Mouse (Mus musculus) hindbrain, postnatal 0 days (tissue): ENCODE data around the gene Ccl3. TPM values are rescaled to one million over a fixed set of nuclear protein-coding genes. Genes with fewer than 3 reads are reported as not detected.

Experiments used
- ATAC-seq: fragments of 200-750 bp; cut with Nextera tagmentation; 2 replicates; pipeline ENCODE4 v1.8.0; 2017; ENCODE audit warnings: mild to moderate bottlenecking, moderate TSS enrichment, moderate library complexity
- DNase-seq: peaks from one replicate; pipeline ENCODE4 v3.0.0-alpha.2; 2015; ENCODE audit warnings: low spot score
- H3K27ac ChIP-seq: fragments of 300-500 bp; sonication (generic); 2 replicates; pipeline ENCODE4 v1.5.1; 2014; ENCODE audit warnings: mild to moderate bottlenecking
- H3K27me3 ChIP-seq: fragments of 300-500 bp; sonication (generic); 2 replicates; pipeline ENCODE4 v1.6.1; 2014; ENCODE audit warnings: low read length, mixed read lengths; ENCODE audit not compliant: insufficient read depth
- H3K36me3 ChIP-seq: fragments of 300-500 bp; sonication (generic); 2 replicates; pipeline ENCODE4 v1.6.1; 2014; ENCODE audit warnings: low read length, mixed read lengths; ENCODE audit not compliant: insufficient read depth
- H3K4me1 ChIP-seq: fragments of 300-500 bp; sonication (generic); 2 replicates; pipeline ENCODE4 v1.6.1; 2014; ENCODE audit warnings: antibody characterized with exemption, low read length, mixed read lengths; ENCODE audit not compliant: insufficient read depth
- H3K4me2 ChIP-seq: fragments of 300-500 bp; sonication (generic); 2 replicates; pipeline ENCODE4 v1.6.1; 2014; ENCODE audit warnings: low read depth, mild to moderate bottlenecking, low read length, moderate library complexity, mixed read lengths
- H3K4me3 ChIP-seq: fragments of 300-500 bp; sonication (generic); 2 replicates; pipeline ENCODE4 v1.5.1; 2014; ENCODE audit warnings: low read length
- H3K9ac ChIP-seq: fragments of 300-500 bp; sonication (generic); replicated peaks from 2 replicates; pipeline ENCODE4 v1.6.1; 2014; ENCODE audit warnings: mild to moderate bottlenecking, low read length, moderate library complexity, mixed read lengths
- H3K9me3 ChIP-seq: fragments of 300-500 bp; sonication (generic); 2 replicates; pipeline ENCODE4 v1.6.1; 2016; ENCODE audit warnings: low read length, mixed read lengths
- CTCF ChIP-seq: IDR thresholded peaks from 2 replicates; pipeline ENCODE4 v1.5.1; 2016; ENCODE audit warnings: antibody characterized with exemption, control low read depth, low read depth
- WGBS: fragments of 180-500 bp; shearing (Covaris S2); extraction: QIAGEN DNeasy Blood & Tissue Kit; methylation state at CpG from one replicate; pipeline ENCODE4 v1.1.7; 2014; 5-methylcytosine and 5-hydroxymethylcytosine counted together
- polyA plus RNA-seq: library from polyadenylated mRNA; unstranded; fragments of >200 nt; fragmentation: Nextera tagmentation; extraction: Ambion mirVana; gene quantifications from 2 replicates; pipeline ENCODE4 v1.2.1, GENCODE M21; 2015
- total RNA-seq: library from RNA; depleted of rRNA; stranded (reverse); fragments of >200 nt; gene quantifications from 2 replicates; pipeline ENCODE4 v1.2.3, GENCODE M21; 2014; rRNA removed

Ccl3 gene
- 2.8 TPM in 1 of 2 replicates, not detected in the other for total RNA-seq
- polyA plus RNA-seq: 1.4 TPM in 2 replicates

- Histone ChIP-seq H3K9ac (no peak within 1 kb of the TSS), H3K4me2 (no peak within 1 kb of the TSS), H3K4me1 (no peaks in the 10 kb centered on the region), H3K27ac (no peak within 1 kb of the TSS), H3K36me3 (no peaks in the 10 kb centered on the region), H3K4me3 (no peak within 1 kb of the TSS), H3K9me3 (no peaks in the 10 kb centered on the region), H3K27me3 (no peaks in the 10 kb centered on the region)
- no peak for TF ChIP-seq CTCF
- DNase-seq: no peak
- WGBS: 75% methylated on average over 8 of the region's 8 CpGs
- no peak for ATAC-seq
Observed at GRCm38 (mm10) chr11:83649305-83649841, at the start of gene Ccl3. Gene Ccl3 (minus strand): TSS chr11:83649355.

GRCm38 (mm10) chr11:83692008-83692407 is 42.9 kb upstream of the Ccl3 start:
- H3K27me3 ChIP-seq: no peaks in the 10 kb centered on the region
- WGBS: 69% methylated on average over 1 of the region's 1 CpGs
- no peaks in the 10 kb centered on the region for H3K36me3 ChIP-seq
- H3K4me3 ChIP-seq: no peak overlapping the region
- H3K9me3 ChIP-seq: no peaks in the 10 kb centered on the region
- no peak for TF ChIP-seq CTCF
- H3K27ac ChIP-seq: no peak overlapping the region
- no peak for DNase-seq
- H3K4me1 ChIP-seq: no peaks in the 10 kb centered on the region
- H3K4me2 ChIP-seq: no peak overlapping the region
- ATAC-seq: no peak
- no peak overlapping the region for H3K9ac ChIP-seq

- no peaks in the 10 kb centered on the region for H3K4me1 ChIP-seq
- DNase-seq (no peak), ATAC-seq (no peak)
- TF ChIP-seq CTCF: no peak
- H3K27ac ChIP-seq: no peak overlapping the region
- no peaks in the 10 kb centered on the region for H3K9me3 ChIP-seq
- no peak overlapping the region for H3K9ac ChIP-seq
- H3K36me3 ChIP-seq: no peaks in the 10 kb centered on the region
- WGBS: 80% methylated on average over 1 of the region's 1 CpGs
- no peak overlapping the region for H3K4me2 ChIP-seq
- no peaks in the 10 kb centered on the region for H3K27me3 ChIP-seq
- no peak overlapping the region for H3K4me3 ChIP-seq
Observed at GRCm38 (mm10) chr11:83689918-83690317, 40.8 kb upstream of the Ccl3 start.

- no peaks in the 10 kb centered on the region for H3K4me1 ChIP-seq
- TF ChIP-seq CTCF: no peak
- no peaks in the 10 kb centered on the region for H3K27me3 ChIP-seq
- 86% methylated on average over 1 of the region's 1 CpGs for WGBS
- no peak overlapping the region for H3K4me2 ChIP-seq
- DNase-seq (no peak), ATAC-seq (no peak)
- no peaks in the 10 kb centered on the region for H3K36me3 ChIP-seq
- H3K9me3 ChIP-seq: no peaks in the 10 kb centered on the region
- H3K9ac ChIP-seq: no peak overlapping the region
- H3K4me3 ChIP-seq: no peak overlapping the region
- no peak overlapping the region for H3K27ac ChIP-seq
Observed at GRCm38 (mm10) chr11:83675665-83676064, 26.5 kb upstream of the Ccl3 start.

- no peaks in the 10 kb centered on the region for H3K4me1 ChIP-seq
- no peak for TF ChIP-seq CTCF
Observed at GRCm38 (mm10) chr11:83671743-83672142, 22.6 kb upstream of the Ccl3 start.

GRCm38 (mm10) chr11:83663532-83663931 is 14.4 kb upstream of the Ccl3 start:
- WGBS: 82% methylated on average over 5 of the region's 5 CpGs
- Histone ChIP-seq H3K9ac (no peak overlapping the region), H3K4me1 (no peaks in the 10 kb centered on the region), H3K4me3 (no peak overlapping the region), H3K27ac (no peak overlapping the region), H3K27me3 (no peaks in the 10 kb centered on the region), H3K4me2 (no peak overlapping the region), H3K36me3 (no peaks in the 10 kb centered on the region), H3K9me3 (no peaks in the 10 kb centered on the region)
- TF ChIP-seq CTCF: no peak
- ATAC-seq (no peak), DNase-seq (no peak)

More at GRCm38 (mm10) chr11:83671743-83672142, 22.6 kb upstream of the Ccl3 start:
- no peak for ATAC-seq
- Histone ChIP-seq H3K9me3 (no peaks in the 10 kb centered on the region), H3K4me2 (no peak overlapping the region), H3K27ac (no peak overlapping the region), H3K9ac (no peak overlapping the region), H3K27me3 (no peaks in the 10 kb centered on the region), H3K4me3 (no peak overlapping the region), H3K36me3 (no peaks in the 10 kb centered on the region)
- no peak for DNase-seq

- DNase-seq: no peak
- H3K4me3 ChIP-seq: no peak within 1 kb of the TSS
- no peaks in the 10 kb centered on the region for H3K36me3 ChIP-seq
- no peak for ATAC-seq
- no peaks in the 10 kb centered on the region for H3K27me3 ChIP-seq
- H3K9me3 ChIP-seq: no peaks in the 10 kb centered on the region
- no peak for TF ChIP-seq CTCF
- WGBS: 85% methylated on average over 6 of the region's 6 CpGs
- no peak within 1 kb of the TSS for H3K4me2 ChIP-seq
- no peak within 1 kb of the TSS for H3K9ac ChIP-seq
- H3K4me1 ChIP-seq: no peaks in the 10 kb centered on the region
- H3K27ac ChIP-seq: no peak within 1 kb of the TSS
Observed at GRCm38 (mm10) chr11:83662204-83662603, 13.0 kb upstream of the Ccl3 start, which contains the start of gene Ccl4. Gene Ccl4 (plus strand): TSS chr11:83662584.
